Mouse (Mus musculus) lung, postnatal 0 days (tissue): ENCODE data around the gene Gmnc. TPM values are rescaled to one million over a fixed set of nuclear protein-coding genes. Genes with fewer than 3 reads are reported as not detected.

Experiments used
- ATAC-seq: fragments of 200-750 bp; cut with Nextera tagmentation; 2 replicates; pipeline ENCODE4 v1.8.0; 2017; ENCODE audit warnings: moderate library complexity
- DNase-seq: peaks from one replicate; pipeline ENCODE4 v3.0.0-alpha.2; 2016; ENCODE audit warnings: low spot score
- H3K27ac ChIP-seq: fragments of 300-500 bp; sonication (generic); 2 replicates; pipeline ENCODE4 v1.5.1; 2014; ENCODE audit warnings: antibody characterized with exemption, mild to moderate bottlenecking, low read length, mixed read lengths
- H3K27me3 ChIP-seq: fragments of 300-500 bp; sonication (generic); replicated peaks from 2 replicates; pipeline ENCODE4 v1.6.1; 2014; ENCODE audit warnings: low read length, mixed read lengths; ENCODE audit not compliant: insufficient read depth
- H3K36me3 ChIP-seq: fragments of 300-500 bp; sonication (generic); 2 replicates; pipeline ENCODE4 v1.6.1; 2014; ENCODE audit warnings: low read length, mixed read lengths; ENCODE audit not compliant: insufficient read depth
- H3K4me1 ChIP-seq: fragments of 300-500 bp; sonication (generic); 2 replicates; pipeline ENCODE4 v1.6.1; 2014; ENCODE audit warnings: antibody characterized with exemption, low read depth, low read length, mixed read lengths; ENCODE audit not compliant: insufficient read depth
- H3K4me2 ChIP-seq: fragments of 300-500 bp; sonication (generic); replicated peaks from 2 replicates; pipeline ENCODE4 v1.6.1; 2014; ENCODE audit warnings: low read depth, mild to moderate bottlenecking, low read length, moderate library complexity, mixed read lengths
- H3K4me3 ChIP-seq: fragments of 300-500 bp; sonication (generic); 2 replicates; pipeline ENCODE4 v1.5.1; 2014; ENCODE audit warnings: low read depth, low read length
- H3K9ac ChIP-seq: fragments of 300-500 bp; sonication (generic); replicated peaks from 2 replicates; pipeline ENCODE4 v1.6.1; 2014; ENCODE audit warnings: low read depth, mild to moderate bottlenecking
- H3K9me3 ChIP-seq: fragments of 300-500 bp; sonication (generic); 2 replicates; pipeline ENCODE4 v1.6.1; 2016; ENCODE audit warnings: low read length, mixed read lengths
- CTCF ChIP-seq: IDR thresholded peaks from 2 replicates; pipeline ENCODE4 v1.5.1; 2016; ENCODE audit warnings: antibody characterized with exemption, mild to moderate bottlenecking
- EP300 ChIP-seq: IDR thresholded peaks from 2 replicates; pipeline ENCODE4 v1.6.1; 2016; ENCODE audit warnings: antibody characterized with exemption, mild to moderate bottlenecking, control low read depth
- WGBS: fragments of 180-500 bp; shearing (Covaris S2); extraction: QIAGEN DNeasy Blood & Tissue Kit; methylation state at CpG from one replicate; pipeline ENCODE4 v1.1.7; 2014; 5-methylcytosine and 5-hydroxymethylcytosine counted together
- polyA plus RNA-seq: library from polyadenylated mRNA; unstranded; fragments of >200 nt; fragmentation: Nextera tagmentation; extraction: Ambion mirVana; gene quantifications from 2 replicates; pipeline ENCODE4 v1.2.1, GENCODE M21; 2015

The Gmnc gene
- polyA plus RNA-seq, 1 experiment from 2014 or later: 0.17 TPM

- no peak for ATAC-seq
- 47% methylated on average over 3 of the region's 3 CpGs for WGBS
Observed at GRCm38 (mm10) chr16:26876885-26877284, 114.6 kb downstream of the Gmnc start.

More at GRCm38 (mm10) chr16:26876885-26877284, 114.6 kb downstream of the Gmnc start:
- no peaks in the 10 kb centered on the region for H3K9me3 ChIP-seq
- no peak overlapping the region for H3K4me3 ChIP-seq
- no peak overlapping the region for H3K4me2 ChIP-seq
- no peak overlapping the region for H3K27ac ChIP-seq
- TF ChIP-seq EP300 (no peak), CTCF (no peak)
- H3K4me1 ChIP-seq: no peaks in the 10 kb centered on the region
- DNase-seq: no peak
- no peaks in the 10 kb centered on the region for H3K36me3 ChIP-seq
- no peaks in the 10 kb centered on the region for H3K27me3 ChIP-seq
- no peak overlapping the region for H3K9ac ChIP-seq
